Mouse (Mus musculus): ENCODE results near the gene Odf4. TPM values are rescaled to one million over a fixed set of nuclear protein-coding genes. Genes with fewer than 3 reads are reported as not detected.
"Not testable (repeated sequence)": the region's sequence is repeated elsewhere in the genome, so short reads cannot be mapped to it uniquely, and the experiment has no call there.

Gene Odf4
- polyA plus RNA-seq (2012; rRNA removed) (0.09 TPM in 1 of 2 replicates, not detected in the other), polyA plus RNA-seq (2014; fragmentation: Nextera tagmentation; extraction: Ambion mirVana) (not detected in 2 replicates)

DNA sequence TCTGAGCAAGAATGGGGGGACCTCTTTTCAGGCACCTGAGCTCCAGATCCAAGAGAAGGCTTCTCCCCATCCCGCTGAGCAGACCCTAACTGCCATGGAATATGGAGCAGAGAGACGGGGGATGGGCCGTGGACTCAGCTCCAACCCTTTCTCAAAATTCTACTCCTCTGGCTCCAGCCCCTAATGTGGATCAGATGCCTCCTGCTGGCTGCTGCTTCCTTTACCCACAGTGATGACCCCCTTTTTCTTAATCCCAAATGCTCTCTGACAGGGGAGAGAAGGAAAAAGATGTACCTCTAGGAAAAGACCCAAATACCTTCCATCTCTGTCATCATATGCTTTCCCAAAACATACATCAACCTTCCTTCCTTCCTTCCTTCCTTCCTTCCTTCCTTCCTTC, at the start of gene Odf4:
TSS of gene Odf4 (minus strand) at position 101 of the 400 bp plus-strand sequence.
- no peaks in the 10 kb centered on the region for H3K36me3 ChIP-seq (ENCODE audit: control insufficient read depth, insufficient read depth, low read length)
- no peaks in the 10 kb centered on the region for H3K9me3 ChIP-seq (ENCODE audit: control insufficient read depth, low read length)
- no peak within 1 kb of the TSS for H3K27ac ChIP-seq (replicated peaks; ENCODE audit: low read depth, low read length)
- ATAC-seq (ENCODE audit: low FRiP score, low read depth) (no peak), DNase-seq (ENCODE audit: low spot score) (no peak)
- H3K4me2 ChIP-seq (replicated peaks; ENCODE audit: low read depth, low read length, severe bottlenecking) = no peak within 1 kb of the TSS
- no peak for TF ChIP-seq POLR2A (IDR thresholded peaks at IDR 0.05; ENCODE audit: borderline replicate concordance, extremely low read depth, insufficient read depth, insufficient read length)
- no peak within 1 kb of the TSS for H3K9ac ChIP-seq (ENCODE audit: low read depth, low read length, severe bottlenecking)
- no peaks in the 10 kb centered on the region for H3K4me1 ChIP-seq (ENCODE audit: control insufficient read depth, insufficient read depth, low read length)
- H3K27me3 ChIP-seq (ENCODE audit: control insufficient read depth, insufficient read depth, low read length) = no peaks in the 10 kb centered on the region
- WGBS = 85% methylated on average over 3 of the region's 3 CpGs
- H3K4me3 ChIP-seq (replicated peaks; ENCODE audit: low read length) = no peak within 1 kb of the TSS

DNA sequence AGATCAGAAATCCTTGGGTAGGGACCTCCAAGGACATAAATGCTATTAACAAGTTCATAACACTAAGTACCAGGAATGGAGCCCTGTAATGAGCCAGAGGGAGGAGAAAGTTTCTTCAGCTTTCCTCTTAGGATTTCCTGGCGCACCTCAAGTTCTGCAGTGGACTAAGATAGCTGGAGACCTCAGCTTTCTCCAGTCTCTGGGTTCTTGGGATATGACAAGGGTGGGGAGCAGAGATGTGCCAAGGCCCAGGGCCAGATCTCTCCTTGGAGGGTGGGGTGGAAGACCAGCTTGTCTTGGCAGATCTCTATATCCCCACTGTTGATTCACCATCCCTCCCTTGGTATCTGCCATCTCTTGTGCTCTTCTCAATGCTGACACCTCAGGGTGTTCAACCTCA, 48.7 kb upstream of the Odf4 start:
- 94% methylated on average over 1 of the region's 1 CpGs for WGBS
- ATAC-seq (ENCODE audit: low FRiP score, low read depth) = no peak

DNA sequence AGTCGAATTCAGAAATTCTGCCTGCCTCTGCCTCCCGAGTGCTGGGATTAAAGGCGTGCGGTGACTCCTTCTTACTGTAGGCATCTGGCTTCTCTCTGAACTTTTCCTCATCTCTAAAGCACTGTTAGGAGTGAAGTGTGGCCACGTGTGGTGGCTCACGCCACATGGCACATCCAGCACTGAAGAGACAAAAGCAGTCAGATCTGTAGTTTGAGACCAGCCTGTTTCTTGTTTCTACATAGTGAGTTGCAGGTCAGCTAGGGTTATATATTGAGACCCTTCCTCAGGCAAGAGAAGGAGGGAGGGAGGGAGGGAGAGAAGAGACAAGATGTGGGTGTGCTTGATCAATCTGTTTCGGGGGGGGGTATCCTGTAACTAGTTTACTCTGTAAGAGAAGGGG, 48.2 kb upstream of the Odf4 start, which contains the start of gene Rangrf:
TSS of gene Rangrf (minus strand) at position 101 of the 400 bp plus-strand sequence.
- no peak for ATAC-seq (ENCODE audit: low FRiP score, low read depth)
- Histone ChIP-seq H3K27ac (replicated peaks; ENCODE audit: low read depth, low read length) (no peak within 1 kb of the TSS), H3K9me3 (ENCODE audit: control insufficient read depth, low read length) (no peaks in the 10 kb centered on the region), H3K4me2 (replicated peaks; ENCODE audit: low read depth, low read length, severe bottlenecking) (peak within 1 kb of the TSS; percentile 59), H3K27me3 (ENCODE audit: control insufficient read depth, insufficient read depth, low read length) (no peaks in the 10 kb centered on the region), H3K9ac (ENCODE audit: low read depth, low read length, severe bottlenecking) (no peak within 1 kb of the TSS), H3K36me3 (ENCODE audit: control insufficient read depth, insufficient read depth, low read length) (no peaks in the 10 kb centered on the region), H3K4me3 (replicated peaks; ENCODE audit: low read length) (peak within 1 kb of the TSS; percentile 45), H3K4me1 (ENCODE audit: control insufficient read depth, insufficient read depth, low read length) (peaks cover 4% of the 10 kb centered on the region; the same call in 1 of the 2 replicates)
- WGBS = 84% methylated on average over 7 of the region's 7 CpGs
- no peak for TF ChIP-seq POLR2A (IDR thresholded peaks at IDR 0.05; ENCODE audit: borderline replicate concordance, extremely low read depth, insufficient read depth, insufficient read length)
- no peak for DNase-seq (ENCODE audit: low spot score)

More for the DNA sequence above, 48.7 kb upstream of the Odf4 start:
- H3K4me3 ChIP-seq (replicated peaks; ENCODE audit: low read length) = no peak overlapping the region
- TF ChIP-seq POLR2A (IDR thresholded peaks at IDR 0.05; ENCODE audit: borderline replicate concordance, extremely low read depth, insufficient read depth, insufficient read length) = no peak
- H3K36me3 ChIP-seq (ENCODE audit: control insufficient read depth, insufficient read depth, low read length) = no peaks in the 10 kb centered on the region
- no peaks in the 10 kb centered on the region for H3K9me3 ChIP-seq (ENCODE audit: control insufficient read depth, low read length)
- peaks cover 4% of the 10 kb centered on the region; the same call in 1 of the 2 replicates for H3K4me1 ChIP-seq (ENCODE audit: control insufficient read depth, insufficient read depth, low read length)
- H3K27ac ChIP-seq (replicated peaks; ENCODE audit: low read depth, low read length) = no peak overlapping the region
- DNase-seq (ENCODE audit: low spot score) = no peak
- H3K4me2 ChIP-seq (replicated peaks; ENCODE audit: low read depth, low read length, severe bottlenecking) = no peak overlapping the region
- no peaks in the 10 kb centered on the region for H3K27me3 ChIP-seq (ENCODE audit: control insufficient read depth, insufficient read depth, low read length)
- H3K9ac ChIP-seq (ENCODE audit: low read depth, low read length, severe bottlenecking) = no peak overlapping the region

DNA sequence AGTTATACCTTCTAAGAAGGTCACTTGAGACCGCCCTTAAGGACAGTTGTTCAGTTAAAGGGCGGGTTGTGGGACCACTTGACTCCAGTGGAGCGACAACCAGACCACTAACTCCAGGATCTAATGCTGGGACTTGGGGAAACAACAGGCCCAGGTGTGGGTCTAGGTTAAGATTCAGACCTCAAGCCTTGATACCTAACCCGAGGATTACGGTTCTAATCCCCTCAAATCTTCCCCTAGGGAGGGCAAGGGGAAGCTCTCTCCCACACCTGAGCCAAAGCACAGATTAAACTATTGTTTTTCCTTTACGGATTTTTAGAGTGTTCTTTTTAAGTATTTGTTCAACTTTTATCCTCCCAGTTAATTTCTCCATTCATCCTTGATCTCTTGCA, 47.2 kb upstream of the Odf4 start:
- DNase-seq (ENCODE audit: low spot score) = no peak
- Histone ChIP-seq H3K36me3 (ENCODE audit: control insufficient read depth, insufficient read depth, low read length) (no peaks in the 10 kb centered on the region), H3K4me1 (ENCODE audit: control insufficient read depth, insufficient read depth, low read length) (peaks cover 4% of the 10 kb centered on the region; the same call in 1 of the 2 replicates), H3K27me3 (ENCODE audit: control insufficient read depth, insufficient read depth, low read length) (no peaks in the 10 kb centered on the region), H3K4me3 (replicated peaks; ENCODE audit: low read length) (peak overlapping the region; percentile 45), H3K9me3 (ENCODE audit: control insufficient read depth, low read length) (no peaks in the 10 kb centered on the region), H3K9ac (ENCODE audit: low read depth, low read length, severe bottlenecking) (no peak overlapping the region), H3K27ac (replicated peaks; ENCODE audit: low read depth, low read length) (no peak overlapping the region), H3K4me2 (replicated peaks; ENCODE audit: low read depth, low read length, severe bottlenecking) (peak overlapping the region; percentile 59)
- 36% methylated on average over 6 of the region's 6 CpGs for WGBS
- TF ChIP-seq POLR2A (IDR thresholded peaks at IDR 0.05; ENCODE audit: borderline replicate concordance, extremely low read depth, insufficient read depth, insufficient read length) = no peak
- ATAC-seq (ENCODE audit: low FRiP score, low read depth) = peak; percentile 5; the same call in 1 of the 2 replicates

DNA sequence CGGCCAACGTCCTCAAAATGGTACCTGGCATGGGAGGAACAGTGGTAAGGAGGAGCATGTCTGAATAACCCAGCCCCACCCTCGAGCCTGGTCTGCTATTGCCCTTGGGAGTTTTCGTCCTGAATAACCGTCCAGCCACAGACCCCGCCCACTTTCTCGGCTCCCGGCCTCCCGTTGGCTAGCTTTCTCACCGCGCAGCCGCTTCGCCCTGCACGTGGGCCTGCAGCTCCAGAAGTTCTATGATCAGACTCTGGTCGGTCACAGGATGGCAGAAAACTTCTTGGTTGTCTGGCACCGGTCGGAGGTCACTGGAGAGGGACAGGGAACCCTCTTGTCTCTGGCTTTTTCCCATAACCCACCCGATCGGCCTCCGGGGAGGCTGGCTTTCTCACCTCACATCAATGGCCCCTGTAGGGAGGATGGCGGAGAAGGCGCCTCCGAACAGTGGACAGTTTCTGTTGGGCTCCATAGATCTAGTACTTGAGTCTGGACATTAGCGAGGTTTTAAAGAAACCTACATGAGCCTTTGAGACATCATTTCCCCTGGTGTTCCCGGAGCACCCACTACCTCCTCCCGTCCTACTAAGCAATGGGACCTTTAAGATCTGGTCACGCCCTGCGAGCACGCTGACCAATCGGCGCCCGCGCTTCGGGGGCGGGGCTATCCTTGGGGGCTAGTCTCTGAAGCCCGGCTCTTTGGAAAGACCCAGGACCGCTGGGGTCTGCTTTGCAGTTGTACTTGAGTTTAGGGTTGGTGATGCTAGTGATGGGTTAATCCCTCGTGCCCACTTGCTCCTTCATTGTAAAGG, 46.6 kb upstream of the Odf4 start:
- DNase-seq (ENCODE audit: low spot score) = peak; percentile 88
- Histone ChIP-seq H3K9ac (ENCODE audit: low read depth, low read length, severe bottlenecking) (peak overlapping the region; percentile 25), H3K4me3 (replicated peaks; ENCODE audit: low read length) (peak overlapping the region; percentile 45), H3K4me2 (replicated peaks; ENCODE audit: low read depth, low read length, severe bottlenecking) (peak overlapping the region; percentile 59)
- H3K4me1 ChIP-seq (ENCODE audit: control insufficient read depth, insufficient read depth, low read length); H3K9me3 ChIP-seq (ENCODE audit: control insufficient read depth, low read length); H3K27me3 ChIP-seq (ENCODE audit: control insufficient read depth, insufficient read depth, low read length); H3K36me3 ChIP-seq (ENCODE audit: control insufficient read depth, insufficient read depth, low read length); H3K27ac ChIP-seq (replicated peaks; ENCODE audit: low read depth, low read length): not testable (repeated sequence)
- under 1% methylated on average over 34 of the region's 38 CpGs for WGBS
- ATAC-seq (ENCODE audit: low FRiP score, low read depth) = peak; percentile 96

All from limb, embryonic 14.5 days (tissue).